ENCODE assay signal across 10 mouse cellular contexts in the genomic region with DNA sequence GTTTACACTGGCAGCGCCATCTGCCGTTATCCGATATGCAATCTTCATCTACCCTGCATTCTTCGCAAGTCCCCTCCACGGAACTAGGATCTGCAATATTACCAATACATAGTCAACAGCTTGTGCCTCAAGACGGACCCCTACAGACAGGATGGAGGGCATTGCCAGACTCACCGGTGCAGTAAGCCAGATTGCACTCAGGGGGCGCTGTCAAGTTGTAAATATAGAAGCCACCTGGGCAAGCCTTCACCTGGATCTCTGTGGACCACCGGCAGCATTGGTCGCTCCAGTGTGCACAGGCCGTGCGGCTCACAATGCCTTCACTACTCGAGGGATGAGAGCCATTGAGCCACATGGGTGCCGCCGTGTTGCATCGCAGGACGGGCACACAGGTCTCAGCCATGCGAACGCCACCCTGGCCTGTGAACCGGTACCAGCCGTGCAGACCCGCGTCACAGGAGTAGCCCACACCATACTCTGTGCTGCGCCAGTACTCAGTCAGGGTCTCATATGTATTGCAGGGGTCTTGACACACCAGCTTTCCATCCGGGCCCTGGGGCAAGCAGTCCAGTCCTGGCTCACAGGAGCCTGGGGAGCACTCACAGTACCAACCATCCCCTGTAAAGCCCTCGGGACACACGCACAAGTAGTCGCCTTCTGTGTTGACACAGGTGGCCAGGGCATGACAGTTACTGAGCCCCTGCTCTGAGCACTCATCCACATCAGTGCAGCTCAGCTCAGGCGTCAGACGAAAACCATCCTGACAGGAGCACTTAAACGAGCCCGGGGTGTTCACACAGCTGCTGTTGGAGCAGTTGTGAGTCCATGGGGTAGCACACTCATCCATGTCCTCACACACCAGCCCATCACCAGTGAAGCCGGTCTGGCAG. TPM values are rescaled to one million over a fixed set of nuclear protein-coding genes. Genes with fewer than 3 reads are reported as not detected.
A peak's percentile ranks its signal among the peaks of the same experiment; 100 is the strongest.
DNase-seq lines count a peak whose midpoint lies in the region; ATAC-seq and TF ChIP-seq lines count a peak whose summit lies in the region.
"Had no signal": no experiment of that assay in that cellular context is flagged by ENCODE, and none has a peak within 500 bp of the region (broad histone marks: within the 10 kb centered on the region; RNA-seq: fewer than 3 reads in every experiment).

No protein-coding gene starts in this region.

- TF ChIP-seq POLR2A in lung, adult 2 months (IDR thresholded peaks at IDR 0.05; ENCODE audit: borderline replicate concordance, extremely low read depth, low read depth, low read length), result no peak
- TF ChIP-seq POLR2A in bone marrow, adult 2 months (IDR thresholded peaks at IDR 0.05; ENCODE audit: borderline replicate concordance, control insufficient read depth, low read depth, low read length), result no peak

- no peak overlapping the region for H3K4me2 ChIP-seq in lung, embryonic 15.5 days
- H3K4me2 ChIP-seq in kidney, embryonic 14.5 days (replicated peaks; ENCODE audit: low read depth, low read length), result no peak overlapping the region
- no peak overlapping the region for H3K4me2 ChIP-seq in intestine, postnatal 0 days (replicated peaks; ENCODE audit: low read depth)
- H3K4me2 ChIP-seq: heart, embryonic 11.5 days had no signal

- no peak overlapping the region for H3K9ac ChIP-seq in lung, embryonic 15.5 days
- no peak overlapping the region for H3K9ac ChIP-seq in kidney, embryonic 14.5 days (ENCODE audit: low read depth, low read length)
- no peak overlapping the region for H3K9ac ChIP-seq in intestine, postnatal 0 days (ENCODE audit: low read depth, low read length)

- no peaks in the 10 kb centered on the region for H3K9me3 ChIP-seq in lung, embryonic 15.5 days
- no peaks in the 10 kb centered on the region for H3K9me3 ChIP-seq in kidney, embryonic 14.5 days (ENCODE audit: control insufficient read depth, low read length)
- H3K9me3 ChIP-seq in intestine, postnatal 0 days (ENCODE audit: control insufficient read depth), result no peaks in the 10 kb centered on the region

- H3K27ac ChIP-seq in lung, embryonic 15.5 days, result no peak overlapping the region
- H3K27ac ChIP-seq in bone marrow, adult 2 months (ENCODE audit: control insufficient read depth, insufficient read depth, low read depth, low read length, poor library complexity), result peak overlapping the region; percentile 9; the same call in 1 of the 2 replicates
- no peak overlapping the region for H3K27ac ChIP-seq in kidney, embryonic 14.5 days (ENCODE audit: low read depth, low read length)
- H3K27ac ChIP-seq in intestine, postnatal 0 days (ENCODE audit: low read depth, low read length), result no peak overlapping the region

- H3K4me3 ChIP-seq in lung, embryonic 15.5 days, result no peak overlapping the region
- no peak overlapping the region for H3K4me3 ChIP-seq in lung, adult 2 months (replicated peaks; ENCODE audit: extremely low read depth, low read depth, low read length)
- no peak overlapping the region for H3K4me3 ChIP-seq in bone marrow, adult 2 months (replicated peaks; ENCODE audit: control insufficient read depth, low read depth, low read length)
- no peak overlapping the region for H3K4me3 ChIP-seq in kidney, embryonic 14.5 days (ENCODE audit: low read length)
- H3K4me3 ChIP-seq in intestine, postnatal 0 days (ENCODE audit: low read depth, low read length), result no peak overlapping the region

- ATAC-seq in lung, embryonic 15.5 days (ENCODE audit: borderline replicate concordance, extremely low read depth, low FRiP score, low TSS enrichment), result peak; percentile 52
- peak; percentile 93 for ATAC-seq in kidney, embryonic 14.5 days (ENCODE audit: low FRiP score, low TSS enrichment)
- ATAC-seq in monocyte, adult 5-6 weeks (replicated peaks; ENCODE audit: insufficient number of reproducible peaks, low FRiP score, low TSS enrichment, poor library complexity, severe bottlenecking), result 0 out of 2 replicates have a peak, but pooled peaks have one; percentile 22
- ATAC-seq in intestine, postnatal 0 days, result no peak

- no peaks in the 10 kb centered on the region for H3K4me1 ChIP-seq in lung, embryonic 15.5 days
- no peaks in the 10 kb centered on the region for H3K4me1 ChIP-seq in lung, adult 2 months (ENCODE audit: control insufficient read depth, insufficient read depth, low read length)
- no peaks in the 10 kb centered on the region for H3K4me1 ChIP-seq in bone marrow, adult 2 months (ENCODE audit: control insufficient read depth, insufficient read depth, low read length)
- no peaks in the 10 kb centered on the region for H3K4me1 ChIP-seq in kidney, embryonic 14.5 days (ENCODE audit: control insufficient read depth, insufficient read depth, low read length)
- no peaks in the 10 kb centered on the region for H3K4me1 ChIP-seq in intestine, postnatal 0 days (replicated peaks; ENCODE audit: control insufficient read depth, insufficient read depth, low read length)

- no peak for TF ChIP-seq CTCF in lung, adult 2 months (IDR thresholded peaks at IDR 0.05; ENCODE audit: insufficient read depth, low read length)
- TF ChIP-seq CTCF in bone marrow, adult 2 months (IDR thresholded peaks at IDR 0.05; ENCODE audit: control insufficient read depth, insufficient read depth, low read length), result no peak
- TF ChIP-seq CTCF in intestine, postnatal 0 days (IDR thresholded peaks at IDR 0.05; ENCODE audit: low read depth), result no peak

- 59% methylated on average over 33 of the region's 33 CpGs for WGBS in lung, embryonic 15.5 days
- 68% methylated on average over 33 of the region's 33 CpGs for WGBS in lung, adult 2 months
- 76% methylated on average over 33 of the region's 33 CpGs for WGBS in bone marrow, adult 2 months
- 60% methylated on average over 33 of the region's 33 CpGs for WGBS in kidney, embryonic 14.5 days
- 69% methylated on average over 33 of the region's 33 CpGs for WGBS in intestine, postnatal 0 days

- DNase-seq in lung, adult 2 months, result no peak
- no peak for DNase-seq in ovary, postnatal 14 days (ENCODE audit: low spot score)

- no peaks in the 10 kb centered on the region for H3K36me3 ChIP-seq in lung, embryonic 15.5 days
- H3K36me3 ChIP-seq in kidney, embryonic 14.5 days (ENCODE audit: control insufficient read depth, insufficient read depth, low read length), result no peaks in the 10 kb centered on the region
- H3K36me3 ChIP-seq in intestine, postnatal 0 days (ENCODE audit: control insufficient read depth, insufficient read depth), result no peaks in the 10 kb centered on the region

- H3K27me3 ChIP-seq in lung, embryonic 15.5 days, result no peaks in the 10 kb centered on the region
- H3K27me3 ChIP-seq in kidney, embryonic 14.5 days (ENCODE audit: control insufficient read depth, insufficient read depth, low read length), result no peaks in the 10 kb centered on the region
- no peaks in the 10 kb centered on the region for H3K27me3 ChIP-seq in intestine, postnatal 0 days (replicated peaks; ENCODE audit: control insufficient read depth, insufficient read depth, low read length)

RNA-seq across cellular contexts. Expression of gene Umod, which starts 2.3 kb away (rescaled TPM):
- polyA plus RNA-seq in lung, embryonic 15.5 days (2015; fragmentation: Nextera tagmentation; extraction: Ambion mirVana), result not detected in 2 replicates
- 0.27 and 0.58 TPM in 2 replicates for polyA plus RNA-seq in lung, adult 2 months (2012; rRNA removed)
- 3.4 TPM in 1 of 2 replicates, not detected in the other for polyA plus RNA-seq in bone marrow, adult 2 months (2011; ENCODE audit: insufficient read depth, insufficient read length, low replicate concordance, missing spikeins)
- polyA plus RNA-seq in kidney, embryonic 14.5 days (2014; fragmentation: Nextera tagmentation; extraction: Ambion mirVana), result 1.2 and 1.7 TPM in 2 replicates
- total RNA-seq in monocyte, adult 5-6 weeks (2017), result not detected in 3 replicates
- not detected in 2 replicates for polyA plus RNA-seq in intestine, postnatal 0 days (2015; fragmentation: Nextera tagmentation; extraction: Ambion mirVana)
- total RNA-seq: left cerebral cortex, adult 18-20 months had no signal
- polyA plus RNA-seq: heart, embryonic 11.5 days had no signal

RNA-seq across cellular contexts. Expression of gene Gp2, which starts 17.7 kb away (rescaled TPM):
- polyA plus RNA-seq in lung, embryonic 15.5 days (2015; fragmentation: Nextera tagmentation; extraction: Ambion mirVana), result not detected in 2 replicates
- 0.49 and 0.60 TPM in 2 replicates for polyA plus RNA-seq in lung, adult 2 months (2012; rRNA removed)
- not detected in 2 replicates for polyA plus RNA-seq in bone marrow, adult 2 months (2011; ENCODE audit: insufficient read depth, insufficient read length, low replicate concordance, missing spikeins)
- not detected in 2 replicates for polyA plus RNA-seq in kidney, embryonic 14.5 days (2014; fragmentation: Nextera tagmentation; extraction: Ambion mirVana)
- not detected in 3 replicates for total RNA-seq in monocyte, adult 5-6 weeks (2017)
- polyA plus RNA-seq in intestine, postnatal 0 days (2015; fragmentation: Nextera tagmentation; extraction: Ambion mirVana), result 0.17 and 0.34 TPM in 2 replicates
- total RNA-seq: left cerebral cortex, adult 18-20 months had no signal
- polyA plus RNA-seq: heart, embryonic 11.5 days had no signal

RNA-seq across cellular contexts. Expression of gene Acsm5, which starts 42.5 kb away (rescaled TPM):
- polyA plus RNA-seq in lung, embryonic 15.5 days (2015; fragmentation: Nextera tagmentation; extraction: Ambion mirVana), result 0.19 TPM in 1 of 2 replicates, not detected in the other
- polyA plus RNA-seq in lung, adult 2 months (2012; rRNA removed), result 0.51 and 0.91 TPM in 2 replicates
- not detected in 2 replicates for polyA plus RNA-seq in bone marrow, adult 2 months (2011; ENCODE audit: insufficient read depth, insufficient read length, low replicate concordance, missing spikeins)
- polyA plus RNA-seq in kidney, embryonic 14.5 days (2014; fragmentation: Nextera tagmentation; extraction: Ambion mirVana), result 0.11 and 0.19 TPM in 2 replicates
- total RNA-seq in monocyte, adult 5-6 weeks (2017), result not detected in 3 replicates
- polyA plus RNA-seq in intestine, postnatal 0 days (2015; fragmentation: Nextera tagmentation; extraction: Ambion mirVana), result not detected in 2 replicates
- polyA plus RNA-seq: heart, embryonic 11.5 days; thymus, postnatal 0 days had no signal

RNA-seq across cellular contexts. Expression of gene Pdilt, which starts 46.5 kb away (rescaled TPM):
- polyA plus RNA-seq in lung, embryonic 15.5 days (2015; fragmentation: Nextera tagmentation; extraction: Ambion mirVana), result 0.14 TPM in 1 of 2 replicates, not detected in the other
- polyA plus RNA-seq in lung, adult 2 months (2012; rRNA removed), result not detected in 2 replicates
- not detected in 2 replicates for polyA plus RNA-seq in bone marrow, adult 2 months (2011; ENCODE audit: insufficient read depth, insufficient read length, low replicate concordance, missing spikeins)
- not detected in 2 replicates for polyA plus RNA-seq in kidney, embryonic 14.5 days (2014; fragmentation: Nextera tagmentation; extraction: Ambion mirVana)
- total RNA-seq in monocyte, adult 5-6 weeks (2017), result 0.29 to 0.48 TPM in 2 of 3 replicates, not detected in the other
- not detected in 2 replicates for polyA plus RNA-seq in intestine, postnatal 0 days (2015; fragmentation: Nextera tagmentation; extraction: Ambion mirVana)
- total RNA-seq: left cerebral cortex, adult 18-20 months had no signal
- polyA plus RNA-seq: heart, embryonic 11.5 days; thymus, postnatal 0 days had no signal
